Mouse (Mus musculus) liver, embryonic 15.5 days (tissue): ENCODE measurements around the gene Tecpr1. TPM values are rescaled to one million over a fixed set of nuclear protein-coding genes. Genes with fewer than 3 reads are reported as not detected.

Experiments used
- ATAC-seq: fragments of 200-750 bp; cut with Nextera tagmentation; 2 replicates; pipeline ENCODE4 v1.8.0; 2017; ENCODE audit warnings: moderate number of reproducible peaks, mild to moderate bottlenecking, moderate library complexity; ENCODE audit not compliant: insufficient read depth
- H3K27ac ChIP-seq: fragments of 300-500 bp; sonication (generic); replicated peaks from 2 replicates; pipeline ENCODE4 v1.5.1; 2015; ENCODE audit warnings: mild to moderate bottlenecking, inconsistent platforms
- H3K27me3 ChIP-seq: fragments of 300-500 bp; sonication (generic); 2 replicates; pipeline ENCODE4 v1.6.1; 2015; ENCODE audit warnings: mild to moderate bottlenecking, inconsistent platforms
- H3K36me3 ChIP-seq: fragments of 300-500 bp; sonication (generic); replicated peaks from 2 replicates; pipeline ENCODE4 v1.6.1; 2015; ENCODE audit warnings: moderate library complexity, mild to moderate bottlenecking, inconsistent platforms
- H3K4me1 ChIP-seq: fragments of 300-500 bp; sonication (generic); replicated peaks from 2 replicates; pipeline ENCODE4 v1.6.1; 2015; ENCODE audit warnings: inconsistent platforms
- H3K4me2 ChIP-seq: fragments of 300-500 bp; sonication (generic); 2 replicates; pipeline ENCODE4 v1.6.1; 2015; ENCODE audit warnings: moderate library complexity, mild to moderate bottlenecking, inconsistent platforms
- H3K4me3 ChIP-seq: fragments of 300-500 bp; sonication (generic); replicated peaks from 2 replicates; pipeline ENCODE4 v1.5.1; 2015; ENCODE audit warnings: mild to moderate bottlenecking, inconsistent platforms
- H3K9ac ChIP-seq: fragments of 300-500 bp; sonication (generic); 2 replicates; pipeline ENCODE4 v1.6.1; 2015; ENCODE audit warnings: moderate library complexity, mild to moderate bottlenecking, inconsistent platforms
- H3K9me3 ChIP-seq: fragments of 300-500 bp; sonication (generic); replicated peaks from 2 replicates; pipeline ENCODE4 v1.6.1; 2016; ENCODE audit warnings: inconsistent platforms
- WGBS: fragments of 180-500 bp; shearing (Covaris S2); methylation state at CpG from one replicate; pipeline ENCODE4 v1.1.7; 2015; ENCODE audit warnings: mixed read lengths; ENCODE audit not compliant: insufficient replicate concordance; 5-methylcytosine and 5-hydroxymethylcytosine counted together
- polyA plus RNA-seq: library from polyadenylated mRNA; unstranded; fragments of >200 nt; fragmentation: Nextera tagmentation; extraction: Ambion mirVana; gene quantifications from 2 replicates; pipeline ENCODE4 v1.2.1, GENCODE M21; 2015

Gene Tecpr1
- polyA plus RNA-seq, 1 experiment from 2014 or later, result 3.1 TPM

DNA sequence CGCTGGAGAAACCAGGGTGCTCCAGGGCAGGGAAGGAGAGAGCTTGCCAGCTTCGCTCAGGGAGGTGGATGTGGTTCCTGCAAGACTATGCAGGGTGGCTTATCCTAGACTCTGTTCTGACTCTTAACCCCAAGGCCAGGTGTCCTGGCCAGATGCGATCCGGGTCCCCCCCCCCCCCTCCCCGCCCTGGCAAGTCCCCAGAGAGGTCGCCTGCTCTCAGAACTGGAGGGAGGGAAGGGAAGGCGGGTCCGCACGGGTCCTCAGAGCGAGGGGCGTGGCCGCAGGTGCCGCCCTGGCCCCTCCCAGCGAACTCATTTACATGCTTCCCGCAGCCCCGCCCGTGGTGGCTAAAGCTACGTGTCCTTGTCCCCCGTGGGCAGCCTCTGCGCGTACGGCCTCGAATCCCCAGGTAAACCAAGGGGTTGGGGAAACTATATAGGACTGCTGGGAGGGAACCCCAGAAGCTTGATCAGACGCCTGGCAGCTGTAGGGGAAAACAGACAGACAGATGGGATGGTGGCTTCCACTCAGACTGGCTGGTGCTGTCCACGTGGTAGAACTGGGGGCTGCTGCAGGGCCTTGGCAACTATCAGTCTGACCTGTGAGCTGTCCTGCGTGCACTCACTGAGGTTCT, 33.3 kb downstream of the Tecpr1 start, which contains the start of gene Bhlha15:
Gene Bhlha15, plus strand, starts transcription at position 337 of the 634 bp plus-strand sequence.
- H3K27ac ChIP-seq, result no peak within 1 kb of the TSS
- peaks cover 20% of the 10 kb centered on the region for H3K4me1 ChIP-seq
- H3K4me3 ChIP-seq, result peak within 1 kb of the TSS; percentile 45
- H3K9me3 ChIP-seq, result no peaks in the 10 kb centered on the region
- H3K27me3 ChIP-seq, result no peaks in the 10 kb centered on the region
- H3K9ac ChIP-seq, result no peak within 1 kb of the TSS
- H3K4me2 ChIP-seq, result peak within 1 kb of the TSS; percentile 63
- 5% methylated on average over 24 of the region's 26 CpGs for WGBS
- H3K36me3 ChIP-seq, result peaks cover 12% of the 10 kb centered on the region
- peak; percentile 74 for ATAC-seq

DNA sequence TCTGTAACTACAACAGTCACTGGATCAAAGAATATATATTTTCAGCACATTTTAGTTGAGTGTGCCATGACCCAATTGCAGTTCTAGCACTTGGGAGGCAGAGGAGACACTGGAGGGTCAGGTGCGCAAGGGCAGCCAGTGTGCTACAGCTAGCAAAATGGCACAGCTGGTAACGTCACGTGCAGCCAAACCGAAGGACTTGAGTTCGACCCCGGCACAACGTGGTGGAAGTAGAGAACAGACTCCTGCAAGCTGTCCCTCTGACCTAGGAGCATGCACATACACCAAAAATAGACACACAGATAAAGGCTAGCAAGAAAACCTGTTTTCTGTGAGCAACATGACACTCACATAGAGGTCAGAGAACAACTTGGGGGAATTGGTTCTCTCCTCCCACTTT, 34.1 kb downstream of the Tecpr1 start:
- 54% methylated on average over 7 of the region's 7 CpGs for WGBS
- ATAC-seq, result no peak
- H3K9me3 ChIP-seq, result no peaks in the 10 kb centered on the region
- H3K4me3 ChIP-seq, result no peak overlapping the region
- no peaks in the 10 kb centered on the region for H3K27me3 ChIP-seq
- H3K4me2 ChIP-seq, result peak overlapping the region; percentile 63; the same call in 1 of the 2 replicates
- H3K4me1 ChIP-seq, result peaks cover 20% of the 10 kb centered on the region
- no peak overlapping the region for H3K9ac ChIP-seq
- H3K36me3 ChIP-seq, result peaks cover 20% of the 10 kb centered on the region
- H3K27ac ChIP-seq, result no peak overlapping the region

GRCm38 (mm10) chr5:144188422-144188821, 35.0 kb downstream of the Tecpr1 start:
- H3K27ac ChIP-seq, result no peak overlapping the region
- H3K36me3 ChIP-seq, result peaks cover 20% of the 10 kb centered on the region
- H3K4me3 ChIP-seq, result no peak overlapping the region
- H3K4me1 ChIP-seq, result peaks cover 20% of the 10 kb centered on the region
- no peaks in the 10 kb centered on the region for H3K9me3 ChIP-seq
- no peaks in the 10 kb centered on the region for H3K27me3 ChIP-seq
- H3K9ac ChIP-seq, result no peak overlapping the region
- no peak for ATAC-seq
- WGBS, result 69% methylated on average over 6 of the region's 6 CpGs
- H3K4me2 ChIP-seq, result no peak overlapping the region

DNA sequence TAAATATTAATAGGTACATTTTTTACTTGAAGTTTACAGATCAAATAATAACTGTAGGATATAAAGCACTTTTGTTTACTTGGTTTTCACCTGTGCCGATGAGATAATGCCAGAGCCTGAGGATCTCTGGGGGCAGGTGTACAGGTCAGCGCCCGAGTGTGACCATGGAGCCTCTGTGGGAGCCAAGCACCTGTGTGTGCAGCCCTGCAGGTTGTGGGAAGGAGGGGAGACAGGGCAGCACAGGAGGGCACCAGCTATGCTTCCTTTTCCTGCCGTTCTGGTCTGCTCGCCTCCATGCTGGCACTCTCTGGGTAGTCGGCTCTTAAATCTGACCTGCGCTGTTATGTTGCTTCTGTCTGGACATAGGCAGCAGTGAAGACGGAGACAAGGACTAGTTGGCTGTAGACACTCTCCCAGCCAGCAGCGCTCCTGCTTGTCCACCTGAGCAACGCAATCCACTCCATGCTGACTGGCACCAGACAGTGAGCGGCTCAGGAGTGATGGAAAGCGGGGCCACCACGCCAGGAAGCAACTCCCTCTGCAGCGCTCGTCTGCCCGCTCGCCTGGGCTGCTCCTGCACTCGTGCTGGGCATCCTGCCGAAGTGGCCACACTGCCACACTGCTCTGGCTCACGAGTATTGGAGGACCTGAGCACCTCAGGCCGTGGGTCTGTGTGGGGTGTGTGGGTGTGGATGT, 38.9 kb downstream of the Tecpr1 start:
- peaks cover 14% of the 10 kb centered on the region for H3K4me1 ChIP-seq
- H3K4me3 ChIP-seq, result no peak overlapping the region
- no peak for ATAC-seq
- no peak overlapping the region for H3K27ac ChIP-seq
- H3K4me2 ChIP-seq, result no peak overlapping the region
- no peak overlapping the region for H3K9ac ChIP-seq
- H3K36me3 ChIP-seq, result peaks cover 33% of the 10 kb centered on the region
- no peaks in the 10 kb centered on the region for H3K9me3 ChIP-seq
- H3K27me3 ChIP-seq, result no peaks in the 10 kb centered on the region
- 86% methylated on average over 21 of the region's 21 CpGs for WGBS

GRCm38 (mm10) chr5:144183647-144184335, 39.6 kb downstream of the Tecpr1 start:
- H3K27ac ChIP-seq, result no peak overlapping the region
- H3K9me3 ChIP-seq, result no peaks in the 10 kb centered on the region
- H3K36me3 ChIP-seq, result peaks cover 40% of the 10 kb centered on the region
- no peak overlapping the region for H3K4me2 ChIP-seq
- H3K4me1 ChIP-seq, result peaks cover 10% of the 10 kb centered on the region
- no peak overlapping the region for H3K9ac ChIP-seq
- WGBS, result 70% methylated on average over 7 of the region's 7 CpGs
- no peak for ATAC-seq
- H3K27me3 ChIP-seq, result no peaks in the 10 kb centered on the region
- H3K4me3 ChIP-seq, result no peak overlapping the region

GRCm38 (mm10) chr5:144183248-144183559, 40.2 kb downstream of the Tecpr1 start:
- Histone ChIP-seq H3K4me2 (no peak overlapping the region), H3K4me3 (no peak overlapping the region), H3K27ac (no peak overlapping the region), H3K9me3 (no peaks in the 10 kb centered on the region), H3K9ac (no peak overlapping the region), H3K27me3 (no peaks in the 10 kb centered on the region), H3K4me1 (peaks cover 10% of the 10 kb centered on the region), H3K36me3 (peaks cover 42% of the 10 kb centered on the region)
- ATAC-seq, result no peak
- WGBS, result 71% methylated on average over 8 of the region's 8 CpGs

DNA sequence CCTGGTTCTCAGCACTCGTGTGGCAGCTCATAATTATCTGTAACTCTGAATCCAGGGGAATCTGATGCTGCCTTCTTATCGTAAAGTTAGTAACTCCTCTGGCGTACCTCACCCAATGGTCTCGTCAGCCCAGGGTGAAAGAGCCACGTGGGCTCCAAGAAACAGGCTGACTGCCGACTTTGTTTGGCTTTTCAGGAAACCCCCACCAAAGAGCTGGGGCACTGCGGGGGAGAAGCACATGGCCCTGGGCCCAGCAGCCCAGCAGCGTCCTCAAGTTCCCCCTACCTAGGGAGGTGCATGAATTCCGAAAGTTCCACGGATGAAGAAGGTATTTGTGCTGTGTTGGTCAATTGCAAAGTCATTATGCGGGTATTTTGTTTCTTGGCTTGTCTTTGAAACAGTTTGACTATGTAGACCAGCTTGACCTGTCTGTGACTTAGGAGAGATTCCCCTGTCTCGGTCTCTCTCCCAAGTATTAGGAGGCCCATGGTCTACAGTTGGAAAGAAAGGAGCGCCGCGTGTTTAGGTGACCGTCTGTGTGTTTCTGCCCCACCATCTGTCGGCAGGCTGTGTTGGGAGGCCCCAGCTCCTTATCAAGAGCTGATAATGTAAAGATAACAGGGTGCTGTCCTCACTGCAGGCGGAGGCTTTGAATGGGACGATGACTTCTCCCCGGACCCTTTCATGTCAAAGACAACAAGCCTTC, 40.7 kb downstream of the Tecpr1 start:
- no peak for ATAC-seq
- H3K9ac ChIP-seq, result no peak overlapping the region
- no peak overlapping the region for H3K4me2 ChIP-seq
- H3K27me3 ChIP-seq, result no peaks in the 10 kb centered on the region
- 47% methylated on average over 20 of the region's 20 CpGs for WGBS
- H3K36me3 ChIP-seq, result peaks cover 42% of the 10 kb centered on the region
- H3K4me1 ChIP-seq, result peaks cover 10% of the 10 kb centered on the region
- no peaks in the 10 kb centered on the region for H3K9me3 ChIP-seq
- H3K27ac ChIP-seq, result no peak overlapping the region
- H3K4me3 ChIP-seq, result no peak overlapping the region

- no peak overlapping the region for H3K27ac ChIP-seq
- no peaks in the 10 kb centered on the region for H3K9me3 ChIP-seq
- ATAC-seq, result no peak
- H3K4me2 ChIP-seq, result no peak overlapping the region
- peaks cover 10% of the 10 kb centered on the region for H3K4me1 ChIP-seq
- no peaks in the 10 kb centered on the region for H3K27me3 ChIP-seq
- H3K4me3 ChIP-seq, result no peak overlapping the region
- H3K36me3 ChIP-seq, result peaks cover 46% of the 10 kb centered on the region
- H3K9ac ChIP-seq, result no peak overlapping the region
- 56% methylated on average over 7 of the region's 7 CpGs for WGBS
Observed at GRCm38 (mm10) chr5:144181249-144181648, 42.2 kb downstream of the Tecpr1 start.

DNA sequence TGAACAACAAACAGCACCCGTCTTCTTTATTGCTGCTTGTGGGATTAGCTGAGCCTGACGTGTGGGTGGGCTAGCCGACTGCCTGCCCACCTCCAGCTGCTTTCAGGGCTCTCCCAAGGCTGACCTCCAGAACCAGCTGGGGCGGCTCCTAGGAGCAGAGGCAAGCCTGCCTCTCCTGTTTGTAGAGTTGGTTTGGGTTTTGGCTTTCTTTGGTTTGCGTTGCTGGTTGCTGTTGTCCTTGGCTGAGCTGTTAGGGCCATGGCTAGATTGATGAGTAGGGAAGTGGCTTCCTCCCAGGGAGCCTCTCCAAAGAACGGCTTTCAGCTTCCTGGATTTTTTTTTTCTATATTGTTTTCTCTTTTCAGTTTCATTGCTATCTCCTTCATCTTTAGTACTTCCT, 45.2 kb downstream of the Tecpr1 start:
- 57% methylated on average over 6 of the region's 6 CpGs for WGBS
- Histone ChIP-seq H3K4me2 (no peak overlapping the region), H3K27me3 (no peaks in the 10 kb centered on the region), H3K36me3 (peaks cover 59% of the 10 kb centered on the region), H3K9ac (no peak overlapping the region), H3K4me3 (no peak overlapping the region), H3K27ac (no peak overlapping the region), H3K4me1 (peaks cover 9% of the 10 kb centered on the region), H3K9me3 (no peaks in the 10 kb centered on the region)
- no peak for ATAC-seq

GRCm38 (mm10) chr5:144173648-144174047, 49.8 kb downstream of the Tecpr1 start:
- Histone ChIP-seq H3K4me1 (no peaks in the 10 kb centered on the region), H3K36me3 (peaks cover 71% of the 10 kb centered on the region), H3K9ac (no peak overlapping the region), H3K4me3 (no peak overlapping the region), H3K27ac (no peak overlapping the region), H3K9me3 (no peaks in the 10 kb centered on the region), H3K4me2 (no peak overlapping the region), H3K27me3 (no peaks in the 10 kb centered on the region)
- WGBS, result 82% methylated on average over 18 of the region's 18 CpGs
- ATAC-seq, result no peak
